Mouse (Mus musculus) MEL (cell line): ENCODE results near the gene Spata31d1d. TPM values are rescaled to one million over a fixed set of nuclear protein-coding genes. Genes with fewer than 3 reads are reported as not detected.

Experiments used
- DNase-seq: peaks from one replicate; pipeline ENCODE4 v3.0.0; 2011; ENCODE audit warnings: low read depth, low spot score
- H3K27ac ChIP-seq: 2 replicates; pipeline ENCODE4 v1.5.1; 2012; ENCODE audit warnings: low read depth, mild to moderate bottlenecking, control low read depth, low read length, moderate library complexity; ENCODE audit not compliant: control insufficient read depth
- H3K27me3 ChIP-seq, 2 experiments: fragments of 150-350 bp in 1 of 2; sonication (generic) in 1 of 2; 2 replicates each; pipeline ENCODE4 v1.6.1; 2012; ENCODE audit warnings: low read length in 2 of 2, mild to moderate bottlenecking in 2 of 2, improper control_type of control experiment in 1 of 2, moderate library complexity in 1 of 2; ENCODE audit not compliant: insufficient read depth in 2 of 2, control insufficient read depth in 1 of 2
- H3K36me3 ChIP-seq, 2 experiments: 2 replicates each; pipeline ENCODE4 v1.6.1; 2012 to 2014; ENCODE audit warnings: low read length in 2 of 2, improper control_type of control experiment in 1 of 2, inconsistent platforms in 1 of 2, mild to moderate bottlenecking in 1 of 2; ENCODE audit not compliant: insufficient read depth in 2 of 2, control insufficient read depth in 1 of 2
- H3K4me1 ChIP-seq, 2 experiments: fragments of 150-350 bp in 1 of 2; sonication (generic) in 1 of 2; 2 replicates each; pipeline ENCODE4 v1.6.1; 2012; ENCODE audit warnings: low read length in 2 of 2, improper control_type of control experiment in 1 of 2, mild to moderate bottlenecking in 1 of 2; ENCODE audit not compliant: insufficient read depth in 2 of 2, control insufficient read depth in 1 of 2
- H3K4me3 ChIP-seq, 2 experiments: fragments of 150-350 bp in 1 of 2; sonication (generic) in 1 of 2; 2 replicates each; pipeline ENCODE4 v1.5.1; 2012; ENCODE audit warnings: low read depth in 2 of 2, low read length in 2 of 2, mild to moderate bottlenecking in 2 of 2, moderate library complexity in 2 of 2, control low read depth in 1 of 2, improper control_type of control experiment in 1 of 2; ENCODE audit not compliant: control insufficient read depth in 1 of 2, insufficient read depth in 1 of 2
- H3K79me2 ChIP-seq: 2 replicates; pipeline ENCODE4 v1.6.1; 2012; ENCODE audit warnings: mild to moderate bottlenecking, low read length, moderate library complexity; ENCODE audit not compliant: control insufficient read depth, poor library complexity, insufficient read depth
- H3K9ac ChIP-seq: 2 replicates; pipeline ENCODE4 v1.6.1; 2012; ENCODE audit warnings: low read depth, mild to moderate bottlenecking, control low read depth, low read length, moderate library complexity; ENCODE audit not compliant: control insufficient read depth, poor library complexity, severe bottlenecking
- H3K9me3 ChIP-seq: fragments of 150-350 bp; sonication (generic); replicated peaks from 2 replicates; pipeline ENCODE4 v1.6.1; 2012; ENCODE audit warnings: mild to moderate bottlenecking, low read length, improper control_type of control experiment, moderate library complexity; ENCODE audit not compliant: insufficient read depth
- BHLHE40 ChIP-seq: IDR thresholded peaks from 2 replicates; pipeline ENCODE4 v1.6.1; 2012; ENCODE audit warnings: low read depth, mild to moderate bottlenecking, inconsistent platforms, low read length, improper control_type of control experiment, borderline replicate concordance
- CHD2 ChIP-seq: IDR thresholded peaks from 2 replicates; pipeline ENCODE4 v1.6.1; 2011; ENCODE audit warnings: low read length, improper control_type of control experiment
- CTCF ChIP-seq, 3 experiments: IDR thresholded peaks in 2 of 3; conservative IDR thresholded peaks in 1 of 3; 2 replicates each; pipeline ENCODE4 v1.5.1; 2011 to 2012; ENCODE audit warnings: low read length in 3 of 3, low read depth in 2 of 3, mild to moderate bottlenecking in 2 of 3, improper control_type of control experiment in 1 of 3, inconsistent platforms in 1 of 3, mixed read lengths in 1 of 3, moderate library complexity in 1 of 3; ENCODE audit not compliant: control insufficient read depth in 1 of 3, insufficient read depth in 1 of 3, poor library complexity in 1 of 3, severe bottlenecking in 1 of 3
- E2F4 ChIP-seq: IDR thresholded peaks from 2 replicates; pipeline ENCODE4 v1.6.1; 2011; ENCODE audit warnings: low read depth, low read length, improper control_type of control experiment, borderline replicate concordance
- ETS1 ChIP-seq: IDR thresholded peaks from 2 replicates; pipeline ENCODE4 v1.6.1; 2012; ENCODE audit warnings: low read depth, mild to moderate bottlenecking, inconsistent platforms, low read length, improper control_type of control experiment, moderate library complexity
- GATA1 ChIP-seq: IDR thresholded peaks from 2 replicates; pipeline ENCODE4 v1.6.1; 2011; ENCODE audit warnings: low read depth, low read length, improper control_type of control experiment
- HCFC1 ChIP-seq: IDR thresholded peaks from 2 replicates; pipeline ENCODE4 v1.6.1; 2012; ENCODE audit warnings: low read depth, mild to moderate bottlenecking, inconsistent platforms, low read length, improper control_type of control experiment, moderate library complexity
- KAT2A ChIP-seq: conservative IDR thresholded peaks from 2 replicates; pipeline ENCODE4 v1.6.1; 2012; ENCODE audit warnings: low read depth, low read length, improper control_type of control experiment, inconsistent platforms
- MAFK ChIP-seq: IDR thresholded peaks from 2 replicates; pipeline ENCODE4 v1.6.1; 2011; ENCODE audit warnings: low read depth, mild to moderate bottlenecking, low read length, improper control_type of control experiment, borderline replicate concordance
- MAX ChIP-seq: IDR thresholded peaks from 2 replicates; pipeline ENCODE4 v1.6.1; 2011; ENCODE audit warnings: low read length, improper control_type of control experiment
- MAZ ChIP-seq: IDR thresholded peaks from 2 replicates; pipeline ENCODE4 v1.6.1; 2012; ENCODE audit warnings: low read depth, mild to moderate bottlenecking, inconsistent platforms, low read length, improper control_type of control experiment
- MEF2A ChIP-seq: IDR thresholded peaks from 2 replicates; pipeline ENCODE4 v1.6.1; 2014; ENCODE audit warnings: low read depth, mild to moderate bottlenecking, inconsistent platforms, low read length, improper control_type of control experiment; ENCODE audit not compliant: poor library complexity, insufficient replicate concordance, severe bottlenecking; ENCODE audit errors: extremely low read depth
- MXI1 ChIP-seq: IDR thresholded peaks from 2 replicates; pipeline ENCODE4 v1.6.1; 2011; ENCODE audit warnings: mild to moderate bottlenecking, low read depth, low read length, improper control_type of control experiment
- MYB ChIP-seq: IDR thresholded peaks from 2 replicates; pipeline ENCODE4 v1.6.1; 2011; ENCODE audit warnings: mild to moderate bottlenecking, low read depth, low read length, improper control_type of control experiment
- NRF1 ChIP-seq: IDR thresholded peaks from 2 replicates; pipeline ENCODE4 v1.6.1; 2014; ENCODE audit warnings: low read depth, mild to moderate bottlenecking, inconsistent platforms, low read length, improper control_type of control experiment, moderate library complexity; ENCODE audit not compliant: poor library complexity, insufficient read depth, severe bottlenecking
- POLR2A ChIP-seq, 2 experiments: IDR thresholded peaks; 2 replicates each; pipeline ENCODE4 v1.6.1; 2011 to 2012; ENCODE audit warnings: low read length in 2 of 2, mild to moderate bottlenecking in 2 of 2, control low read depth in 1 of 2, improper control_type of control experiment in 1 of 2, low read depth in 1 of 2, moderate library complexity in 1 of 2; ENCODE audit not compliant: control insufficient read depth in 1 of 2, insufficient read depth in 1 of 2, poor library complexity in 1 of 2
- POLR2AphosphoS2 ChIP-seq: IDR thresholded peaks from 2 replicates; pipeline ENCODE4 v1.6.1; 2011; ENCODE audit warnings: low read length, improper control_type of control experiment
- POLR2AphosphoS5 ChIP-seq: IDR thresholded peaks from 2 replicates; pipeline ENCODE4 v1.6.1; 2012; ENCODE audit warnings: low read depth, borderline replicate concordance, mild to moderate bottlenecking, inconsistent platforms, low read length, moderate library complexity, mixed read lengths
- RAD21 ChIP-seq: IDR thresholded peaks from 2 replicates; pipeline ENCODE4 v1.6.1; 2011; ENCODE audit warnings: mild to moderate bottlenecking, low read depth, low read length, improper control_type of control experiment
- SMC3 ChIP-seq: IDR thresholded peaks from 2 replicates; pipeline ENCODE4 v1.6.1; 2011; ENCODE audit warnings: low read depth, low read length, improper control_type of control experiment
- TBP ChIP-seq: IDR thresholded peaks from 2 replicates; pipeline ENCODE4 v1.8.0; 2011; ENCODE audit warnings: low read depth, low read length, improper control_type of control experiment
- USF1 ChIP-seq: IDR thresholded peaks from 2 replicates; pipeline ENCODE4 v1.6.1; 2014; ENCODE audit warnings: low read depth, mild to moderate bottlenecking, inconsistent platforms, low read length, improper control_type of control experiment, moderate library complexity
- ZKSCAN1 ChIP-seq: IDR thresholded peaks from 2 replicates; pipeline ENCODE4 v1.6.1; 2012; ENCODE audit warnings: low read depth, mild to moderate bottlenecking, inconsistent platforms, low read length, improper control_type of control experiment, moderate library complexity
- ZMIZ1 ChIP-seq: IDR thresholded peaks from 2 replicates; pipeline ENCODE4 v1.6.1; 2012; ENCODE audit warnings: low read depth, mild to moderate bottlenecking, inconsistent platforms, low read length, improper control_type of control experiment, moderate library complexity
- ZNF384 ChIP-seq: IDR thresholded peaks from 2 replicates; pipeline ENCODE4 v1.6.1; 2012; ENCODE audit warnings: low read depth, mild to moderate bottlenecking, inconsistent platforms, low read length, improper control_type of control experiment
- polyA plus RNA-seq, 2 experiments: library from polyadenylated mRNA; stranded (reverse) in 1 of 2; unstranded in 1 of 2; fragments of >175 nt in 1 of 2; fragments of >200 nt in 1 of 2; gene quantifications; 2 replicates each; pipeline versions ENCODE4 v1.2.1 to v1.2.4; 2012; ENCODE audit warnings: low replicate concordance in 2 of 2, low read depth in 1 of 2; ENCODE audit not compliant: insufficient read length in 2 of 2, insufficient read depth in 1 of 2, missing spikeins in 1 of 2
- total RNA-seq: library from RNA; depleted of rRNA; stranded (reverse); fragments of 300-350 nt; gene quantifications from 2 replicates; pipeline ENCODE4 v1.2.3, GENCODE M21; 2012

Gene Spata31d1d
- total and polyA plus RNA-seq, 3 experiments, result not detected

DNA sequence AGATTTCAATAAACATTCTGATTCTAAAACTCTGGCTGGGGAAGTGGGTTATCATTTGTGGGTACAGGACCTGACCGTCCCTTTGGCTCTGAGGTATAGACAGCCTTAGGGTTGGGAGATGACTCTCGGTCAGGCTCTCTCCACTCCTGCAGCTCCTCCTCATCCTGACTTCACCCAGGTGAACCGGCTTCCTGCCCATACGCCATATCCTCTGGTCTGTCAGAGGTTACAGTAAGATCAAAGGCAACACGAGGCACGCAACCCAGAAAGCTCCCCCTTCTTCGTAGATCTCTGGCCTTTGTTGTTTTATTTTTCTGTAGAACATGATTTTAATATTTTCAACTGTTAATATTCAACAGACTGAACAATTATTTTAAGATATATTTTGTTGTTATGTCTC is 35.8 kb downstream of the Spata31d1d start:
- H3K4me3 ChIP-seq, result no peak overlapping the region
- no peaks in the 10 kb centered on the region for H3K79me2 ChIP-seq
- H3K27ac ChIP-seq, result no peak overlapping the region
- no peaks in the 10 kb centered on the region for H3K9me3 ChIP-seq
- DNase-seq, result no peak
- H3K9ac ChIP-seq, result no peak overlapping the region
- H3K4me1 ChIP-seq, result no peaks in the 10 kb centered on the region
- H3K27me3 ChIP-seq, result no peaks in the 10 kb centered on the region; a peak in 1 of 4 replicates
- no peaks in the 10 kb centered on the region for H3K36me3 ChIP-seq
- TF ChIP-seq E2F4 (no peak), ZNF384 (no peak), MEF2A (no peak), ZKSCAN1 (no peak), MAZ (no peak), SMC3 (no peak), KAT2A (no peak), HCFC1 (no peak), BHLHE40 (no peak), POLR2AphosphoS5 (no peak), MAFK (no peak), MYB (no peak), POLR2AphosphoS2 (no peak), NRF1 (no peak), ZMIZ1 (no peak), CHD2 (no peak), CTCF (IDR thresholded peaks at IDR 0.05 in 2 of 3, conservative IDR thresholded peaks at IDR 0.05 in 1 of 3; ENCODE audit: control insufficient read depth in 1 of 3, insufficient read depth in 1 of 3, low read depth in 2 of 3, low read length in 3 of 3, poor library complexity in 1 of 3, severe bottlenecking in 1 of 3) (no peak), POLR2A (IDR thresholded peaks at IDR 0.05; ENCODE audit: control insufficient read depth in 1 of 2, insufficient read depth in 1 of 2, low read depth in 1 of 2, low read length in 2 of 2, poor library complexity in 1 of 2) (no peak)

GRCm38 (mm10) chr13:59694008-59694407 is 37.5 kb downstream of the Spata31d1d start, which contains the start of gene 4921517D22Rik:
Gene 4921517D22Rik, minus strand, starts transcription at chr13:59694108.
- TF ChIP-seq TBP, result no peak
- no peak for TF ChIP-seq RAD21
- no peak for TF ChIP-seq GATA1
- no peak for TF ChIP-seq USF1
- no peak for TF ChIP-seq ETS1
- TF ChIP-seq MYB, result no peak
- TF ChIP-seq MAZ, result no peak
- TF ChIP-seq MXI1, result no peak
- TF ChIP-seq MAX, result no peak
- no peak for TF ChIP-seq ZNF384
- TF ChIP-seq POLR2AphosphoS5, result no peak
- Histone ChIP-seq H3K4me1 (peaks cover 0 to 8% of the 10 kb centered on the region in 2 experiments; a peak in 3 of 4 replicates), H3K9me3 (no peaks in the 10 kb centered on the region), H3K27me3 (no peaks in the 10 kb centered on the region; a peak in 1 of 4 replicates), H3K9ac (no peak within 1 kb of the TSS), H3K79me2 (no peaks in the 10 kb centered on the region), H3K4me3 (no peak within 1 kb of the TSS), H3K36me3 (peaks cover 0 to 7% of the 10 kb centered on the region in 2 experiments; a peak in 2 of 4 replicates), H3K27ac (no peak within 1 kb of the TSS)
- no peak for DNase-seq
